Mouse (Mus musculus) right cerebral cortex, postnatal 36 days (tissue): ENCODE data around the gene Gm5141.
"Not testable (repeated sequence)": the region's sequence is repeated elsewhere in the genome, so short reads cannot be mapped to it uniquely, and the experiment has no call there.

ENCODE experiments used
- DNase-seq, 2 experiments: peaks; one replicate each; pipeline ENCODE4 v3.0.0; 2022; ENCODE audit warnings: low spot score in 2 of 2, mixed read lengths in 1 of 2

The Gm5141 gene

DNA sequence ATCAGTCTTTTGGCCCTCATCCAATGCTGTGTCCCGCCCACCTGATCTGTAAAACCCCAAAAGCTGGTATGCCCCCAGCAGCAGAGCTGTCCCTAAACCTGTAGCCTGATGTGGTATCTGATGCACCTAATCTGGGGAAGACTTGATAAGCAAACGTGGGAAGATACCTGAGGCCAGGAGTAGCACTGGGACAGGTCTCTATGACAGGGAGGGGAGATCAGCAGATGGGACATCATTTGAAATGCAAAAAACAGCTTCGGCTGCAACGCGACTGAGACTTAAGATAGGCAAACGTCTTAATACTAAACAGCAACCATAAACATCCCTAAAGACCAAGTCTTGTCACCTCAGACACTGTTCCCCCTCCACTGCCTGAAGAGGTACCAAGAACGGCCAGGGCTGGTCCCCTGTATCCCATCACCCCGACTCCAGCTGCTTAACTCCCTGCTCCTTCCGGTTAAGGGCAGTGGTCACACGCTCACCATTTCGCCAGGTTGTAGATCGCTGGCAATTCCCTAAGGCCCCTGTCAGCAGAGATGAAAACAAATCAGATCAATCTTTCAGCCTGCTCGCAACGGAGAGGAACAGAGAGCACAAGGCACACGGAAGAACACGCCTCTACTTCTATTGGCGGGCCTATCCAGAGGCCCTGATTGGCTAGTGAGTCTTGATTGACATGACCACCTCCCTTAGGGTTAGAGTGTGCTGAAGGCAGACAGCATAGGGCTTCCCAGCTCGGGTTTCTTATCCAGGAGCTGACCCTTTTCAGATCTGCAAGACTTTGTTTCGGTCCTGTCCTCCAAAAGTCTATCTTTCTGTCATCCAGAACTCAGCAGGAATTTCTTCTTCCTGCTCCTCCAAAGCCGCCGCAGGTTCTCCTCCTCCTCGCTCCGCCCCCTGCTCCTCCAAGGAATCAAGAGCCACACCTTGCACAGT is at the start of gene Gm5141:
Gm5141 (minus strand) TSS at position 610 of the 936 bp plus-strand sequence.
- DNase-seq, result peak; percentile 39 to 55

DNA sequence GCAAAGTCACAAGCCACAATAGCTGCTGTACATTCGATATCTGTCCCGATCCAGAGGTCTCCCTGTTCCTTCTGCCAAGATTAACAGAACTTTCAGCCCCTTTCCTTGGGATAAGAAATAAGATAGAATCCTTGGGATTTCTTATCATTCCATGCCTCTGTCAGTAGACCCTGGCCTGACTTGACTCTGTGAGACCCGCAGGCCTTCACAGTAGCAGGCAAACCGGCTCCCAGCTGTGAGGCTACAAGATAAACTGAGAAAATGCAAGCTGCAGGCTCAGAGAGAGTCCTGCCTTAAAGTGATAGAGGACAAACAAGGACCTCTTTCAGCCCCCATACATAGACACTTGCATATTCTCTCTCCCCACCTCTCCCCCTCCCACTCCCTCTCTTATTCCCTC is 47.7 kb upstream of the Gm5141 start:
- DNase-seq, result no peak

DNA sequence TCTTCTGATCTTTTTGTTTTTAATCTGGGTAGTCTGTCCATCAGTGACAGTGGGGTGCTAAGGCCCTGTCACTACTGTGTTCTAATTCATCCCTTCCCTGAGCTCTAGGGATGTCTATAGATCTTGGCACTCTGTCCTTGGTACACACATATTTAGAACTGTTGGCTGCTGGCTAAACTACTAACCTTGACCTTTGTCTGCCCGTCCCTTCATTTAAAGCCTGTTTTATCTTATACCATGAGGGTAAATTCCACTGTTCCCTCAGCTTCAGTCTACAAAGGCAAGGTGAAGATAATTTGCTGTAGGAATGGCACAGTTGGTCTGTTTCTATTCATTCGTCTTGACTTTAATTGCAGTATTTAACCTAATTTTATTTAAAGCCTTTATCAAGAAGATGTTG is 46.6 kb upstream of the Gm5141 start:
- no peak for DNase-seq

DNA sequence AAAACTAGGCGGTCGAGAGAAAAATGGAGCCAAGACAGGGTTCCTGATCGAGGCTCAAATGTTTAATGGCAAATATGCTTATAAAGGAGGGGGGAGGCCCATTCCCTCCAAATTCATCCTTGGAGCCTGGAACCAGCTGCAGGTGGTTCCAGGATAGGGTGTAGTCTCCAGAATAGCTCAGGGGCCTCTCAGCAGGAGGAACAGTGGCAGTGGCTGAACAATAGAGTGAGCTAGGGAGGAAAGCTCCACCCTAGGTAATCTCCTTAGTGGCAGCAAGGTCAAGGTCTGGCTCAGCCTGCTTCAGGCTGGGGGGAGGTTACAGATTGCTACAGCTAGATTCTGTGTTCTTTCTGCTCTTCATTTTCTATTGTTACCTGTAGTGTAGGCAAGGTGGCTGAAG is 30.1 kb upstream of the Gm5141 start:
- DNase-seq, result not testable (repeated sequence)

DNA sequence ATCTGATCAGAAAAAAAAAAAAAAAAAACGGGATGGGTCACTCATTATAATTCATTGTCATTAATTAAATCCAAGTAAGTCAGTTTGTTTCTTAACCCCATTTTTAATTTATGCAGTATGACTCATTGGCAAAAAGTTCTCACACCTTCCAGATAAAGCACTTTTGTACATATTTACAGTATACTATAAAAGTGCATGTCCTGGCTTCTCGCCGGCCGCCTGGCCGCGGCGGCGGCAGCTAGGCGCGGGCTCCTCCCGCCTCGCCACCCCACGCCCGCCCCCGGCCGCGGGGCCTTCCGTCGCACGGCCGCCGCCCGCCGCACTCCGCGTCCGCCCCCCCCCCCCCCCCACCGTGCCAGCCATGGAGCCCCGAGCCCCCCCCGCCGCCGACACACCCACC is 27.1 kb upstream of the Gm5141 start:
- DNase-seq, result no peak

DNA sequence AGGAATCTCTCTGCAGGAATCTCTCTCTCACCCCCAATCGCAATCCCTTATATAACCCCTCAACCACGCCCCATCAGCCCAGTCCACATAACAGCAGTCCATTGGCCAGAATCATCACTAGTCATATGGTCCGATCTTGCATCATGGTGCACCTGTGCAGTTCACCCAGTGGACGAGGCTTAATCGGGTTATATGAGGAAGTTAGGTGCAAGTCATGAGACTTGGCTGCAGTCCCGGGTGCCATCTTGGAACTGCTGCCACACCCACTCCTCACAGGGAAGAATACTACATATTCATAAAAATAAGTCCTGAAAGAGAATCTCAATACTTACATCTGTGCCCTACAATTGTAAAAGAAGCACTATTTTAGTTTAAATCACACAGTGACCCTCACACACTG is 22.4 kb upstream of the Gm5141 start:
- DNase-seq, result not testable (repeated sequence)

DNA sequence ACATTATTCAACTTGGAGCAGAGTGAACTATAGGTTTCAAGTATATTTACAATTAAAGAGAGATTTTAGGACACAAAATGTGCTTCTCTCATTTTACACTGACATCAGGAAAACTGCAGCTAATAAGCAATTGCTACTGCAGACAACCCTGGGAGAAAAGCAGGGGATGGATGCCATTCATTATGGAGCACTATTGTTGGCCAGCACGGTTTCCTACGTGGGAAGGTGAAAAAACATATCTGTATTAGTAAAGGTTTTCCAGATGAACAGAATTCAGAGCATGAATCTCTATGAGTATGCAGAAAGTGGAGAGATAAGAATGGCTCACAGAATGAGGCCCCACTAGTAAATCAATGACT is 506 bp upstream of the Gm5141 start:
- not testable (repeated sequence) for DNase-seq

DNA sequence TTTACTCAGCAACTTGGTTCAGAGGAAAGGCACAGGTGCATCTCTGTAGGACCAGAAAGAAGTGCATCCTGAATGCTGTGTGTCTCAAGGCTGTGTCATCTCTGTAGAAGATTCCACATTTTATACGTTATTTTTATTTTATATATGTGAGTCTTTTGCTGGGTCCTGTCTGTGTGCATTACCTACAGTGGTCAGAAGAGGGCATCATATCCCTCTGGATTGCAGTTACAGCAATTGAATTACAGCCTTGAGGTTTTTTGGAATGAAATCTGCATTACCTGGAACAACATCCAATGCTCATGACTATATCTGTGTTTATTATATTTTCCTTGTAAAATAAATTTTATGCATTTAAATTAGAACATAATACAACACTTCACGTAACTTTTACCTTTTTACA is 21.8 kb downstream of the Gm5141 start:
- peak in 1 of 2 experiments; percentile 12 for DNase-seq

DNA sequence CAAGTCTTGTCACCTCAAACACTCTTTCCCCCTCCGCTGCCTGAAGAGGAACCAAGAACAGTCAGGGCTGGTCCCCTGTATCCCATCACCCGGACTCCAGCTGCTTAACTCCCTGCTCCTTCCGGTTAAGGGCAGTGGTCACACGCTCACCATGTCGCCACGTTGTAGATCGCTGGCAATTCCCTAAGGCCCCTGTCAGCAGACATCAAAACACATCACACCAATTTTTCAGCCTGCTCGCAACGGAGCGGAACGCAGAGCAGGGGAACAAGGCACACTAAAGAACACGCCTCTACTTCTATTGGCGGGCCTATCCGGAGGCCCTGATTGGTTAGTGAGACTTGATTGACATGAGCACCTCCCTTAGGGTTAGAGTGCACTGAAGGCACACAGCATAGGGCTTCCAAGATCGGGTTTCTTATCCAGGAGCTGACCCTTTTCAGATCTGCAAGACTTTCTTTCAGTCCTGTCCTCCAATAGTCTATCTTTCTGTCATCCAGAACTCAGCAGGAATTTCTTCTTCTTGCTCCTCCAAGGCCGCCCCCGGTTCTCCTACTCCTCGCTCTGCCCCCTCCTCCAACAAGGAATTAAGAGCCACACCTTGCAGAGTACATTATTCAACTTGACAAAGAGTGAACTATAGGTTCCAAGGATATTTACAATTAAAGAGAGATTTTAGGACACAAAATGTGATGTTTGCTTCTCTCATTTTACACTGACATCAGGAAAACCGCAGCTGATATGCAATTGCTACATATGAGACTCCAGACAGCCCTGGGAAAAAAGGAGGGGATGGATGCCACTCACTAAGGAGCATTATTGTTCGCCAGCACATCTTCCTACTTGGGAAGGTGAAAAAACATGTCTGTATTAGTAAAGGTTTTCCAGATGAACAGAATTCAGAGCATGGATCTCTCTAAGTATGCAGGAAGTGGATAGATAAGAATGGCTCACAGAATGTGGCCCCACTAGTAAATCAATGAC is 24.9 kb downstream of the Gm5141 start, which contains the start of gene Platr25:
Platr25 (minus strand) TSS at position 278 of the 984 bp plus-strand sequence.
- DNase-seq, result peak; percentile 11 to 29

DNA sequence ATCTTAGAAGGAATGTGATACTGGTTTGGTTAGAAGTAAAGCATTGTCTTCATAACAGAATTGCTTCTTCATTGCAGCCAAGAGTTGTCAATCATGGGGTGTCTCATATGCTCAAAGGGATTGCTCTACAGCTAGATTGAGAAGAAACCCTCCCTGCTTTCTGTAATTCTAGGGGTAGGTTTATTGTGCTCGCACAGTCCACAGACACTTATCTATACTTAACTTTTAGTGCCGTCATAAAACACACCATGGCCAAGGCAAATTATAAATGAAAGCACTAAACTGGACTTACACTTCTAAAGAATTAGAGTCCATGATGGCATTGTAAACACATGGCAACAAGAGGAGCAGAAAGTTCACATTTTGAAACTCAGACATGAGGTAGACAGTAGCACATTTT is 52.3 kb downstream of the Gm5141 start:
- DNase-seq, result no peak
